Mouse (Mus musculus) heart, embryonic 12.5 days (tissue): Measurements from ENCODE around the gene Wap. TPM values are rescaled to one million over a fixed set of nuclear protein-coding genes. Genes with fewer than 3 reads are reported as not detected.

Source experiments
- ATAC-seq: fragments of 200-750 bp; cut with Nextera tagmentation; 2 replicates; pipeline ENCODE4 v1.8.0; 2017; ENCODE audit warnings: moderate TSS enrichment, moderate library complexity; ENCODE audit not compliant: insufficient number of reproducible peaks, low FRiP score
- H3K27ac ChIP-seq: fragments of 300-500 bp; sonication (generic); 2 replicates; pipeline ENCODE4 v1.5.1; 2016; ENCODE audit warnings: mild to moderate bottlenecking, moderate library complexity; ENCODE audit not compliant: poor library complexity, severe bottlenecking
- H3K27me3 ChIP-seq: fragments of 300-500 bp; sonication (generic); replicated peaks from 2 replicates; pipeline ENCODE4 v1.6.1; 2016; ENCODE audit warnings: mild to moderate bottlenecking, moderate library complexity
- H3K36me3 ChIP-seq: fragments of 300-500 bp; sonication (generic); 2 replicates; pipeline ENCODE4 v1.6.1; 2016; ENCODE audit warnings: mild to moderate bottlenecking, moderate library complexity
- H3K4me1 ChIP-seq: fragments of 300-500 bp; sonication (generic); replicated peaks from 2 replicates; pipeline ENCODE4 v1.6.1; 2016; ENCODE audit warnings: mild to moderate bottlenecking
- H3K4me2 ChIP-seq: fragments of 300-500 bp; sonication (generic); 2 replicates; pipeline ENCODE4 v1.6.1; 2016; ENCODE audit warnings: mild to moderate bottlenecking, moderate library complexity
- H3K4me3 ChIP-seq: fragments of 300-500 bp; sonication (generic); 2 replicates; pipeline ENCODE4 v1.5.1; 2016; ENCODE audit warnings: mild to moderate bottlenecking
- H3K9ac ChIP-seq: fragments of 300-500 bp; sonication (generic); 2 replicates; pipeline ENCODE4 v1.6.1; 2016; ENCODE audit warnings: mild to moderate bottlenecking, moderate library complexity
- H3K9me3 ChIP-seq: fragments of 300-500 bp; sonication (generic); replicated peaks from 2 replicates; pipeline ENCODE4 v1.6.1; 2016; ENCODE audit warnings: mild to moderate bottlenecking, moderate library complexity
- WGBS: fragments of 180-500 bp; shearing (Covaris S2); methylation state at CpG from one replicate; pipeline ENCODE4 v1.1.7; 2016; 5-methylcytosine and 5-hydroxymethylcytosine counted together
- polyA plus RNA-seq: library from polyadenylated mRNA; unstranded; fragments of >200 nt; fragmentation: Nextera tagmentation; extraction: Ambion mirVana; gene quantifications from 2 replicates; pipeline ENCODE4 v1.2.1, GENCODE M21; 2016

Wap gene
- polyA plus RNA-seq, 1 experiment from 2014 or later = not detected

GRCm38 (mm10) chr11:6604604-6604936 lies 33.9 kb downstream of the Wap start:
- Histone ChIP-seq H3K9ac (peak overlapping the region; percentile 6; the same call in 1 of the 2 replicates), H3K4me2 (peak overlapping the region; percentile 69), H3K27me3 (peaks cover 77% of the 10 kb centered on the region), H3K4me1 (peaks cover 37% of the 10 kb centered on the region), H3K36me3 (no peaks in the 10 kb centered on the region), H3K27ac (no peak overlapping the region), H3K9me3 (no peaks in the 10 kb centered on the region), H3K4me3 (no peak overlapping the region; the same call in 1 of the 2 replicates)
- ATAC-seq = no peak

- peaks cover 42% of the 10 kb centered on the region for H3K4me1 ChIP-seq
- no peaks in the 10 kb centered on the region for H3K36me3 ChIP-seq
- H3K4me3 ChIP-seq = no peak overlapping the region
- 21% methylated on average over 12 of the region's 12 CpGs for WGBS
- peaks cover 81% of the 10 kb centered on the region for H3K27me3 ChIP-seq
- H3K9me3 ChIP-seq = no peaks in the 10 kb centered on the region
- H3K27ac ChIP-seq = no peak overlapping the region
- ATAC-seq = peak; percentile 68
- peak overlapping the region; percentile 6; the same call in 1 of the 2 replicates for H3K9ac ChIP-seq
- peak overlapping the region; percentile 69 for H3K4me2 ChIP-seq
Measured at GRCm38 (mm10) chr11:6603887-6604603, 34.4 kb downstream of the Wap start.

GRCm38 (mm10) chr11:6603224-6603623 lies 35.2 kb downstream of the Wap start:
- peaks cover 50% of the 10 kb centered on the region for H3K4me1 ChIP-seq
- WGBS = 75% methylated on average over 9 of the region's 9 CpGs

GRCm38 (mm10) chr11:6602662-6603061 lies 35.8 kb downstream of the Wap start:
- Histone ChIP-seq H3K4me2 (no peak overlapping the region), H3K4me3 (no peak overlapping the region), H3K9me3 (no peaks in the 10 kb centered on the region), H3K27ac (no peak overlapping the region), H3K36me3 (peaks cover 7% of the 10 kb centered on the region), H3K9ac (no peak overlapping the region), H3K27me3 (peaks cover 77% of the 10 kb centered on the region), H3K4me1 (peaks cover 56% of the 10 kb centered on the region)
- 84% methylated on average over 9 of the region's 9 CpGs for WGBS
- no peak for ATAC-seq

More at GRCm38 (mm10) chr11:6603224-6603623, 35.2 kb downstream of the Wap start:
- Histone ChIP-seq H3K4me2 (peak overlapping the region; percentile 69; the same call in 1 of the 2 replicates), H3K27me3 (peaks cover 79% of the 10 kb centered on the region), H3K4me3 (no peak overlapping the region), H3K9ac (no peak overlapping the region), H3K27ac (no peak overlapping the region), H3K9me3 (no peaks in the 10 kb centered on the region), H3K36me3 (peaks cover 1% of the 10 kb centered on the region; the same call in 1 of the 2 replicates)
- ATAC-seq = no peak

GRCm38 (mm10) chr11:6601649-6602480 lies 36.6 kb downstream of the Wap start:
- no peak for ATAC-seq
- 75% methylated on average over 20 of the region's 20 CpGs for WGBS
- H3K4me1 ChIP-seq = peaks cover 59% of the 10 kb centered on the region
- peaks cover 70% of the 10 kb centered on the region for H3K27me3 ChIP-seq
- H3K9ac ChIP-seq = no peak overlapping the region
- no peaks in the 10 kb centered on the region for H3K9me3 ChIP-seq
- no peak overlapping the region for H3K4me3 ChIP-seq
- H3K36me3 ChIP-seq = peaks cover 15% of the 10 kb centered on the region
- H3K27ac ChIP-seq = no peak overlapping the region
- no peak overlapping the region for H3K4me2 ChIP-seq

GRCm38 (mm10) chr11:6600284-6600944 lies 38.0 kb downstream of the Wap start:
- WGBS = 78% methylated on average over 8 of the region's 8 CpGs
- Histone ChIP-seq H3K4me1 (peaks cover 58% of the 10 kb centered on the region), H3K36me3 (peaks cover 28% of the 10 kb centered on the region), H3K27me3 (peaks cover 55% of the 10 kb centered on the region), H3K27ac (no peak overlapping the region), H3K4me2 (no peak overlapping the region), H3K9me3 (no peaks in the 10 kb centered on the region), H3K4me3 (no peak overlapping the region), H3K9ac (no peak overlapping the region)
- no peak for ATAC-seq

DNA sequence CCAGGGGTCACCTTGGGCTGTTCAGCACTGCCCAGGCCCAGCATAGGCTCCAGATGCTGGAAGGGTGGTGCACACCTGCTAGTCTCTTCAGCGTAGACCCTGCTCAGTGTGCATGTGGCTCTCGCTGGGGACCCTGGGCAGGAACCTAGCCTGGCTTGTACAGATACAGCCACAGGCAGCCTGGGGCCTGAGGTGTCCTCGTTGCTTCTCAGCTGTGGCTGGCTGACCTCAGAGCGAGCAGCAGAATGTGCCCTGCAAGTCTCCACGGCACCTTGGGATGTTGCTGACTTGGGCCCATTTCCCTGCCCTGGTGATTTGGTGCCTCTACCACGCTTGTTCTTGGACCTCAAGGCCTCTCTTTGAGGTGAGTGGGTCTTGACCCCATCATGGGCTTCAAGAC lies 38.6 kb downstream of the Wap start:
- Histone ChIP-seq H3K36me3 (peaks cover 33% of the 10 kb centered on the region), H3K4me3 (no peak overlapping the region), H3K27ac (no peak overlapping the region), H3K9ac (0 out of 2 replicates have a peak overlapping the region, but pooled peaks have one; percentile 23), H3K4me2 (no peak overlapping the region; the same call in 1 of the 2 replicates), H3K4me1 (peaks cover 58% of the 10 kb centered on the region), H3K27me3 (peaks cover 49% of the 10 kb centered on the region), H3K9me3 (no peaks in the 10 kb centered on the region)
- 80% methylated on average over 6 of the region's 6 CpGs for WGBS
- no peak for ATAC-seq

DNA sequence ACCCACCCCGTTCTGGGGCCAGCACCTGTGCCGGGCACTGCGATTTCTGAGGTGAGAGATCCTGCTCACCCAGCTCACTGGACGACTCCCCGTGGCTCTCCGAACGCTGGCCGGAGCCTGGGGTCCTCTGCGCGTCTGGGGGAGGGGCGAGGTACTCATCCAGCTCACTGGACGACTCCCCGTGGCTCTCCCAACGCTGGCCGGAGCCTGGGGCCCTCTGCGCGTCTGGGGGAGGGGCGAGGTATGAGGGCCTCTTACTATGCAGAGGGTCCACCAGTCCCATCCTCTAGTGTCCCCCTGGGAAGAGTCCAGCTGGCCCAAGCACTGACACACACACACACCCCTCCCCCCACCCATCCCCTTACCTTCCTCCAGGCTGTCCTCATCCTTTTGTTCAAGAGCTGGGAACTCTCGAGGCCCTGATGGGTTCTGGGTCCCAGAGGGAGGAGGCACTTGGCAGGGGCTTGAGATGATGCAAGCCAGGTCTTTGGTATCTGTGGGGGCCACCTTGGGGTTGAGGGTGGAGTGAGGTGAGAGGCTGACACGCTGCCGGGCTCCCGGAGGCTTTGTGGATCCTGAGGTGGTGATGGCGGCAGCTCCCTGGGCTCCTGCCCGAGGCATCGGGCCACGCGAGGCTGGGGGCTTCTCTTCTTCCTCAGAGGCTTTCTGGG lies 39.3 kb downstream of the Wap start:
- no peak overlapping the region for H3K27ac ChIP-seq
- H3K4me2 ChIP-seq = peak overlapping the region; percentile 33
- H3K27me3 ChIP-seq = peaks cover 46% of the 10 kb centered on the region
- peaks cover 57% of the 10 kb centered on the region for H3K4me1 ChIP-seq
- H3K36me3 ChIP-seq = peaks cover 40% of the 10 kb centered on the region
- H3K9me3 ChIP-seq = no peaks in the 10 kb centered on the region
- WGBS = 18% methylated on average over 27 of the region's 27 CpGs
- no peak for ATAC-seq
- peak overlapping the region; percentile 23; the same call in 1 of the 2 replicates for H3K9ac ChIP-seq
- H3K4me3 ChIP-seq = no peak overlapping the region

GRCm38 (mm10) chr11:6598191-6598889 lies 40.1 kb downstream of the Wap start:
- H3K4me1 ChIP-seq = peaks cover 54% of the 10 kb centered on the region
- no peaks in the 10 kb centered on the region for H3K9me3 ChIP-seq
- WGBS = 50% methylated on average over 19 of the region's 19 CpGs
- peak overlapping the region; percentile 33 for H3K4me2 ChIP-seq
- H3K27me3 ChIP-seq = peaks cover 43% of the 10 kb centered on the region
- no peak overlapping the region for H3K27ac ChIP-seq
- H3K4me3 ChIP-seq = no peak overlapping the region
- peaks cover 48% of the 10 kb centered on the region for H3K36me3 ChIP-seq
- peak overlapping the region; percentile 23; the same call in 1 of the 2 replicates for H3K9ac ChIP-seq
- ATAC-seq = no peak

- ATAC-seq = no peak
- no peak overlapping the region for H3K4me2 ChIP-seq
- H3K4me1 ChIP-seq = peaks cover 50% of the 10 kb centered on the region
- H3K27me3 ChIP-seq = peaks cover 35% of the 10 kb centered on the region
- no peak overlapping the region for H3K27ac ChIP-seq
- H3K36me3 ChIP-seq = peaks cover 57% of the 10 kb centered on the region
- no peaks in the 10 kb centered on the region for H3K9me3 ChIP-seq
- H3K9ac ChIP-seq = no peak overlapping the region
- 58% methylated on average over 7 of the region's 7 CpGs for WGBS
- no peak overlapping the region for H3K4me3 ChIP-seq
Measured at GRCm38 (mm10) chr11:6597523-6597922, 40.9 kb downstream of the Wap start.
